Mouse (Mus musculus) hindbrain, embryonic 16.5 days (tissue): Measurements from ENCODE around the gene Olfr539. TPM values are rescaled to one million over a fixed set of nuclear protein-coding genes. Genes with fewer than 3 reads are reported as not detected.

Source experiments
- ATAC-seq: fragments of 200-750 bp; cut with Nextera tagmentation; 2 replicates; pipeline ENCODE4 v1.8.0; 2017; ENCODE audit warnings: moderate TSS enrichment, moderate library complexity
- H3K27ac ChIP-seq: fragments of 300-500 bp; sonication (generic); 2 replicates; pipeline ENCODE4 v1.5.1; 2014; ENCODE audit warnings: low read depth, mild to moderate bottlenecking, control low read depth, low read length, moderate library complexity
- H3K27me3 ChIP-seq: fragments of 300-500 bp; sonication (generic); replicated peaks from 2 replicates; pipeline ENCODE4 v1.6.1; 2014; ENCODE audit warnings: low read length; ENCODE audit not compliant: control insufficient read depth, insufficient read depth
- H3K36me3 ChIP-seq: fragments of 300-500 bp; sonication (generic); 2 replicates; pipeline ENCODE4 v1.6.1; 2014; ENCODE audit warnings: mild to moderate bottlenecking, low read length, moderate library complexity, mixed read lengths; ENCODE audit not compliant: control insufficient read depth, insufficient read depth
- H3K4me1 ChIP-seq: fragments of 300-500 bp; sonication (generic); 2 replicates; pipeline ENCODE4 v1.6.1; 2014; ENCODE audit warnings: low read depth, low read length; ENCODE audit not compliant: control insufficient read depth, insufficient read depth
- H3K4me2 ChIP-seq: fragments of 300-500 bp; sonication (generic); 2 replicates; pipeline ENCODE4 v1.6.1; 2014; ENCODE audit warnings: mild to moderate bottlenecking, low read length, control low read depth, moderate library complexity
- H3K4me3 ChIP-seq: fragments of 300-500 bp; sonication (generic); 2 replicates; pipeline ENCODE4 v1.5.1; 2014; ENCODE audit warnings: mild to moderate bottlenecking, low read length, control low read depth, moderate library complexity
- H3K9ac ChIP-seq: fragments of 300-500 bp; sonication (generic); 2 replicates; pipeline ENCODE4 v1.6.1; 2014; ENCODE audit warnings: low read depth, mild to moderate bottlenecking, control low read depth, low read length, moderate library complexity
- H3K9me3 ChIP-seq: fragments of 300-500 bp; sonication (generic); 2 replicates; pipeline ENCODE4 v1.6.1; 2014; ENCODE audit warnings: mild to moderate bottlenecking, low read length, moderate library complexity; ENCODE audit not compliant: control insufficient read depth
- WGBS: fragments of 180-500 bp; shearing (Covaris S2); extraction: QIAGEN DNeasy Blood & Tissue Kit; methylation state at CpG from one replicate; pipeline ENCODE4 v1.1.7; 2014; 5-methylcytosine and 5-hydroxymethylcytosine counted together
- polyA plus RNA-seq: library from polyadenylated mRNA; unstranded; fragments of >200 nt; fragmentation: Nextera tagmentation; extraction: Ambion mirVana; gene quantifications from 2 replicates; pipeline ENCODE4 v1.2.1, GENCODE M21; 2015

Olfr539 gene
- polyA plus RNA-seq, 1 experiment from 2014 or later: 0.05 TPM

GRCm38 (mm10) chr7:140706348-140706747 lies 46.6 kb downstream of the Olfr539 start:
- H3K27me3 ChIP-seq: no peaks in the 10 kb centered on the region
- no peaks in the 10 kb centered on the region for H3K4me1 ChIP-seq
- no peak overlapping the region for H3K27ac ChIP-seq
- H3K4me2 ChIP-seq: no peak overlapping the region
- peak; percentile 68; the same call in 1 of the 2 replicates for ATAC-seq
- no peaks in the 10 kb centered on the region for H3K36me3 ChIP-seq
- H3K9ac ChIP-seq: no peak overlapping the region
- H3K9me3 ChIP-seq: no peaks in the 10 kb centered on the region
- 21% methylated on average over 2 of the region's 2 CpGs for WGBS
- no peak overlapping the region for H3K4me3 ChIP-seq

- no peak overlapping the region for H3K4me2 ChIP-seq
- no peaks in the 10 kb centered on the region for H3K36me3 ChIP-seq
- H3K27me3 ChIP-seq: no peaks in the 10 kb centered on the region
- H3K4me1 ChIP-seq: no peaks in the 10 kb centered on the region
- no peak overlapping the region for H3K27ac ChIP-seq
- no peak for ATAC-seq
- no peak overlapping the region for H3K4me3 ChIP-seq
- H3K9me3 ChIP-seq: no peaks in the 10 kb centered on the region
- 81% methylated on average over 6 of the region's 6 CpGs for WGBS
- H3K9ac ChIP-seq: no peak overlapping the region
These were observed 48.0 kb downstream of the Olfr539 start for GRCm38 (mm10) chr7:140707536-140708284.

- ATAC-seq: no peak
- Histone ChIP-seq H3K9me3 (no peaks in the 10 kb centered on the region), H3K27ac (no peak overlapping the region), H3K4me2 (no peak overlapping the region), H3K27me3 (no peaks in the 10 kb centered on the region), H3K4me3 (no peak overlapping the region), H3K9ac (no peak overlapping the region), H3K36me3 (no peaks in the 10 kb centered on the region), H3K4me1 (no peaks in the 10 kb centered on the region)
- WGBS: 84% methylated on average over 7 of the region's 7 CpGs
These were observed 57.7 kb downstream of the Olfr539 start for GRCm38 (mm10) chr7:140717155-140718055.

GRCm38 (mm10) chr7:140721095-140721494 lies 61.4 kb downstream of the Olfr539 start:
- H3K27ac ChIP-seq: no peak overlapping the region
- 81% methylated on average over 6 of the region's 6 CpGs for WGBS
- H3K9ac ChIP-seq: no peak overlapping the region
- no peak for ATAC-seq
- no peaks in the 10 kb centered on the region for H3K27me3 ChIP-seq
- H3K4me2 ChIP-seq: no peak overlapping the region
- H3K9me3 ChIP-seq: no peaks in the 10 kb centered on the region
- H3K36me3 ChIP-seq: no peaks in the 10 kb centered on the region
- H3K4me1 ChIP-seq: no peaks in the 10 kb centered on the region
- no peak overlapping the region for H3K4me3 ChIP-seq

GRCm38 (mm10) chr7:140725558-140725957 lies 65.8 kb downstream of the Olfr539 start:
- H3K9me3 ChIP-seq: no peaks in the 10 kb centered on the region; the same call in 1 of the 2 replicates
- H3K27me3 ChIP-seq: no peaks in the 10 kb centered on the region
- H3K9ac ChIP-seq: no peak overlapping the region
- no peak overlapping the region for H3K4me2 ChIP-seq
- no peak overlapping the region for H3K4me3 ChIP-seq
- H3K27ac ChIP-seq: no peak overlapping the region
- ATAC-seq: no peak
- no peaks in the 10 kb centered on the region for H3K4me1 ChIP-seq
- H3K36me3 ChIP-seq: no peaks in the 10 kb centered on the region

Other genes starting within 250 kb of the Olfr539 start
- gene Olfr532, start 238.3 kb upstream of the Olfr539 start, polyA plus RNA-seq: not detected in 2 replicates
- gene Olfr533, start 196.6 kb upstream of the Olfr539 start, polyA plus RNA-seq: not detected in 2 replicates
- not detected in 2 replicates for gene Olfr535, start 175.7 kb upstream of the Olfr539 start, polyA plus RNA-seq
- not detected in 2 replicates for gene Olfr536, start 152.5 kb upstream of the Olfr539 start, polyA plus RNA-seq
- not detected in 2 replicates for gene Olfr538, start 92.0 kb upstream of the Olfr539 start, polyA plus RNA-seq
- 0.05 TPM in 1 of 2 replicates, not detected in the other for gene Olfr46, start 58.7 kb upstream of the Olfr539 start, polyA plus RNA-seq
- gene Olfr61, start 31.0 kb upstream of the Olfr539 start, polyA plus RNA-seq: not detected in 2 replicates
- not detected in 2 replicates for gene Olfr53, start 13.5 kb upstream of the Olfr539 start, polyA plus RNA-seq
- not detected in 2 replicates for gene Olfr45, start 22.0 kb downstream of the Olfr539 start, polyA plus RNA-seq
- gene Olfr541, start 37.3 kb downstream of the Olfr539 start, polyA plus RNA-seq: not detected in 2 replicates
- not detected in 2 replicates for gene Cyp2e1, start 103.8 kb downstream of the Olfr539 start, polyA plus RNA-seq
- gene Syce1, start 127.9 kb downstream of the Olfr539 start, polyA plus RNA-seq: 0.60 and 0.89 TPM in 2 replicates
- gene Zfp941, start 162.2 kb downstream of the Olfr539 start, polyA plus RNA-seq: 28.8 and 32.3 TPM in 2 replicates
- gene Urah, start 175.1 kb downstream of the Olfr539 start, polyA plus RNA-seq: not detected in 2 replicates
- gene Scgb1c1, start 185.6 kb downstream of the Olfr539 start, polyA plus RNA-seq: not detected in 2 replicates
- 0.21 and 0.29 TPM in 2 replicates for gene Odf3, start 187.9 kb downstream of the Olfr539 start, polyA plus RNA-seq
- 0.19 TPM in 1 of 2 replicates, not detected in the other for gene Gm45785, start 196.4 kb downstream of the Olfr539 start, polyA plus RNA-seq
- gene Ric8a, start 197.0 kb downstream of the Olfr539 start, polyA plus RNA-seq: 110 and 112 TPM in 2 replicates
- gene Bet1l, start 197.6 kb downstream of the Olfr539 start, polyA plus RNA-seq: 37.5 and 47.5 TPM in 2 replicates
- 259 and 260 TPM in 2 replicates for gene Psmd13, start 222.0 kb downstream of the Olfr539 start, polyA plus RNA-seq
- gene Sirt3, start 222.4 kb downstream of the Olfr539 start, polyA plus RNA-seq: 60.8 and 70.6 TPM in 2 replicates
- 2.0 TPM in 1 of 2 replicates, not detected in the other for gene Cox8b, start 240.5 kb downstream of the Olfr539 start, polyA plus RNA-seq